Mouse (Mus musculus) heart, embryonic 11.5 days (tissue): ENCODE results near the gene Kif22. TPM values are rescaled to one million over a fixed set of nuclear protein-coding genes. Genes with fewer than 3 reads are reported as not detected.

Source experiments
- ATAC-seq: fragments of 200-750 bp; cut with Nextera tagmentation; replicated peaks from 2 replicates; pipeline ENCODE4 v1.8.0; 2017; ENCODE audit warnings: moderate library complexity; ENCODE audit not compliant: insufficient number of reproducible peaks, low FRiP score, low TSS enrichment
- H3K27ac ChIP-seq: fragments of 300-500 bp; sonication (generic); 2 replicates; pipeline ENCODE4 v1.5.1; 2014; ENCODE audit warnings: mild to moderate bottlenecking, low read depth, low read length
- H3K27me3 ChIP-seq: fragments of 300-500 bp; sonication (generic); 2 replicates; pipeline ENCODE4 v1.6.1; 2014; ENCODE audit warnings: mild to moderate bottlenecking, low read length, mixed read lengths; ENCODE audit not compliant: control insufficient read depth, insufficient read depth
- H3K36me3 ChIP-seq: fragments of 300-500 bp; sonication (generic); 2 replicates; pipeline ENCODE4 v1.6.1; 2014; ENCODE audit warnings: mild to moderate bottlenecking, low read length, moderate library complexity, mixed read lengths; ENCODE audit not compliant: control insufficient read depth, insufficient read depth
- H3K4me1 ChIP-seq: fragments of 300-500 bp; sonication (generic); 2 replicates; pipeline ENCODE4 v1.6.1; 2014; ENCODE audit warnings: low read length; ENCODE audit not compliant: control insufficient read depth, insufficient read depth
- H3K4me2 ChIP-seq: fragments of 300-500 bp; sonication (generic); 2 replicates; pipeline ENCODE4 v1.6.1; 2014; ENCODE audit warnings: mild to moderate bottlenecking, moderate library complexity
- H3K4me3 ChIP-seq: fragments of 300-500 bp; sonication (generic); 2 replicates; pipeline ENCODE4 v1.5.1; 2014; ENCODE audit warnings: low read depth, low read length
- H3K9ac ChIP-seq: fragments of 300-500 bp; sonication (generic); 2 replicates; pipeline ENCODE4 v1.6.1; 2014; ENCODE audit warnings: mild to moderate bottlenecking, low read depth, low read length, moderate library complexity
- H3K9me3 ChIP-seq: fragments of 300-500 bp; sonication (generic); replicated peaks from 2 replicates; pipeline ENCODE4 v1.6.1; 2016; ENCODE audit warnings: low read length; ENCODE audit not compliant: control insufficient read depth
- WGBS: fragments of 180-500 bp; shearing (Covaris S2); extraction: QIAGEN DNeasy Blood & Tissue Kit; methylation state at CpG from one replicate; pipeline ENCODE4 v1.1.7; 2014; ENCODE audit not compliant: insufficient replicate concordance; 5-methylcytosine and 5-hydroxymethylcytosine counted together
- polyA plus RNA-seq: library from polyadenylated mRNA; unstranded; fragments of >200 nt; fragmentation: Nextera tagmentation; extraction: Ambion mirVana; gene quantifications from 2 replicates; pipeline ENCODE4 v1.2.1, GENCODE M21; 2014

The Kif22 gene
- polyA plus RNA-seq, 1 experiment from 2014 or later = 103 TPM

DNA sequence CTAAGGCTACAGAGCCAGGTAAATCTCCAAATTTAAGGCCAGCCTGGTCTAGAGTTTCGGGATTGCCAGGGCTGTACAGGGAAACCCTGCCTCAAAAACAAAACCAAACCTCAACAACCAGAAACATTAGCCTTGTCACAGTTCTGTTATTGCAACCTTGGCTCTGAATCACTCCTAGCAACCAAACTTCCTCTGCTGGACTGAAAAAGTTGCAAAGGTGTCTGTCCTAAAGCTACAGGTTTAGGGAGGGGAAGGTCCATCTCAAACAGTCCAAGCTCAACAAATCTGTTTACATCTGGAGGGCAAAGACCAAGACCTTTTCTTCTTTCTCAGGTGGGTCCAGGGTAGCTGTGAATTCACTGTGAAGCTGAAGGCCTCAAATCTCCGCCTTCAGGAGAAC, 31.2 kb downstream of the Kif22 start:
- H3K27me3 ChIP-seq = no peaks in the 10 kb centered on the region
- H3K4me3 ChIP-seq = no peak overlapping the region
- ATAC-seq = no peak
- no peaks in the 10 kb centered on the region for H3K9me3 ChIP-seq
- peaks cover 30% of the 10 kb centered on the region for H3K4me1 ChIP-seq
- 93% methylated on average over 2 of the region's 2 CpGs for WGBS
- peaks cover 6% of the 10 kb centered on the region for H3K36me3 ChIP-seq
- H3K27ac ChIP-seq = no peak overlapping the region
- no peak overlapping the region for H3K9ac ChIP-seq
- no peak overlapping the region for H3K4me2 ChIP-seq

- Histone ChIP-seq H3K27me3 (no peaks in the 10 kb centered on the region), H3K27ac (peak overlapping the region; percentile 50), H3K9me3 (no peaks in the 10 kb centered on the region), H3K4me3 (no peak overlapping the region), H3K4me1 (peaks cover 14% of the 10 kb centered on the region), H3K9ac (no peak overlapping the region), H3K4me2 (no peak overlapping the region), H3K36me3 (peaks cover 3% of the 10 kb centered on the region; the same call in 1 of the 2 replicates)
- 84% methylated on average over 17 of the region's 17 CpGs for WGBS
- ATAC-seq = no peak
Measured at GRCm38 (mm10) chr7:127009307-127010085, 32.8 kb downstream of the Kif22 start.

DNA sequence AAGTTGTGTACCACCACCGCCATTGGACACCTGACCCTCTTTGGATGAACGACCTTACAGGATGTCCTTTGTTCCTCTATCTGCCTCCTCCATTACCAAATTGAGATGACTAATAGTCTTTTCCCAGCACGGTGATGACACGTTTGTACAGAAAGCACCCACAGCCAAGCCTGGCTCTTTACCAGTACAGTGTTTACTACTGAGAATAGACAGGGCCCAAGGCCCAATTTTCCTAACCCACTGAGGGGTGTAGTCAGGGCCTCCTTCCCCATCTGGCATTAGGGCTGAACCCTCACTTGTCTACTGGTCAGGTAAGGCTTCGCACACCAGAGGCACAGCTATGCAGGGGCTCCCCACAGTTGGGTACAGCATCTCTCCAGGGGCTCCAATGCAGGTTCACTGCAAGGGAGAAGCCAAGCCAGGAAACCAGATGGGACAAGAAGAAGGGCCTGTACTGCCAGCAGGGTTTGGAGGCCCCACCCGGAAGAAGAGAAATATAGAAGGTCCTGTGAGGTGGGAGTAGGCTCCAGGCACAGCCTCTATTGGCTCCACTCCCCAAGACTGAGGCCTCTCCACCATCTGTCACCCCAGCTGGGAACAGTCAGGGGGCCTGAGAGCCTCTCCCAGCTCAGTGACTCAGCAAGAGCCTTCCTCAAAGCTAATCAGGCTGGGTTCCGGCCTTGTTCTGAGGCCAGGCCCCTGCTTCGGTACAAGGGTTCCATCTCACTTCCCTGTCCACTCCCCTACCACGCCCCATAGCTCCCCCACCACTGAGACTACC, 33.8 kb downstream of the Kif22 start:
- 37% methylated on average over 9 of the region's 9 CpGs for WGBS
- no peaks in the 10 kb centered on the region for H3K9me3 ChIP-seq
- 0 out of 2 replicates have a peak overlapping the region, but pooled peaks have one; percentile 16 for H3K9ac ChIP-seq
- peaks cover 3% of the 10 kb centered on the region; the same call in 1 of the 2 replicates for H3K36me3 ChIP-seq
- no peak overlapping the region for H3K4me2 ChIP-seq
- H3K27ac ChIP-seq = peak overlapping the region; percentile 50
- H3K27me3 ChIP-seq = no peaks in the 10 kb centered on the region
- H3K4me3 ChIP-seq = no peak overlapping the region
- ATAC-seq = peak; percentile 82
- H3K4me1 ChIP-seq = peaks cover 9% of the 10 kb centered on the region; the same call in 1 of the 2 replicates

DNA sequence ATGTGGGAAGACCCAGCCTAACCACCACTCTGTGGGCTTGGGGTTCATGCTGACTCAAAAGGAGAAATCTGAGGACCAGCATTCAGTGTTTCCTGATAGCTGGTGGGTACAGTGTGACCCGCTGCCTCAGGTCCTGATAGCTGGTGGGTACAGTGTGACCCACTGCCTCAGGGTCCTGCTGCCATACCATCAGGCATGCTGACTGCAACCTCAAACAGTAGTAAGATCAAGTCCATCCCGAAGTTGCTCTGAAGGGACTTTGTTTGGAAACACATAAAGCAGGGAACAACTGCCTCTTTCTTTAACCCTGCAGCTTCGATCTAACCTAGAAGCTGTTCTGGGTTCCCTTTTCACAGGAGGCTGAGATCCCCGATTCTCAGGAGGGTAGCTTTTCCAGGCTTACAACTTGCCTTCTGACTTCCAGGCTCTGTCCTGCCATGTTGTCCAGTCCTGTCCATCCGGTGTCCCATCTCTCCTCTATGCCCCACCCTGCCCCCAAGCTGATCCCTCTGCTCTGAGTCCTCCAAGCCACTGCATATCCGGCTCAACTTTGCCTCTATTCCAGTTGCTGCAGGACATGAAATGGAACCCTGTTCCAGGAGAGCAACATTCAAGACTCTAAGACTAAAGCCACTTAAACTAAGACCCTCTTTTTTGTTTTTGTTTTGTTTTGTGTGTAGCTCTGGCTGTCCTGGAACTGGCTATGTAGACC, 34.8 kb downstream of the Kif22 start:
- 82% methylated on average over 6 of the region's 6 CpGs for WGBS
- 0 out of 2 replicates have a peak overlapping the region, but pooled peaks have one; percentile 10 for H3K9ac ChIP-seq
- no peak overlapping the region for H3K4me2 ChIP-seq
- H3K4me1 ChIP-seq = peaks cover 9% of the 10 kb centered on the region; the same call in 1 of the 2 replicates
- H3K4me3 ChIP-seq = no peak overlapping the region
- H3K9me3 ChIP-seq = no peaks in the 10 kb centered on the region
- ATAC-seq = no peak
- no peaks in the 10 kb centered on the region for H3K27me3 ChIP-seq
- no peak overlapping the region for H3K27ac ChIP-seq
- no peaks in the 10 kb centered on the region for H3K36me3 ChIP-seq

DNA sequence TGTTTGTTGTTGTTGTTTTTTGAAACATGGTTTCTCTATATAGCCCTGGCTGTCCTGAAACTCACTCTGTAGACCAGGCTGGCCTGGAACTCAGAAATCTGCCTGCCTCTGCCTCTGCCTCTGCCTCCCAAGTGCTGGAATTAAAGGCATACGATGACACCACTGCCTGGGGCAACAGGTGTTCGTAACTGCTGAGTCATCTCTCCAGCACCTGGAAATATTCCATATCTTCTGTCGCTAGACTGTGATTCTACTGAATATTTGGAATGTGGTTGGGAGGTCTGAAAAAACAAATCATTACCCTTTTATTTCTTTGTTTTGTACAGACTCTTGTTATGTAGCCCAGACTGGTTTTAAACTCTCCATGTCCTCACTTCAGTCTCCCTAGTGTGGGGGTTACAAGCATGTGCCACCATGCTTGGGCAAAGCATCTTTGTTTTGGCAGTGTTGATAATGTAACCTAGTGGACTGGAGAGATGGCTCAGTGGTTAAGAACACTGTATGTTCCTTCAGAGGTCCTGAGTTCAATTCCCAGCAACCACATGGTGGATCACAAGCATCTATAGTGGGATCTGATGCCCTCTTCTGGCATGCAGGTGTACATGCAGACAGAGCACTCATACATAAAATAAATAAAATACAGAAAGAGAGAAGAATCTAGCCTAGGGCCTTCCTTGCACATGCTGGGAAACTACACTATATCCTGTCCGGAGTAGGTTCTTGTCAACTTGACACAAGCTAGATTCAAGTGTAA, 38.0 kb downstream of the Kif22 start:
- Histone ChIP-seq H3K9ac (no peak overlapping the region), H3K4me1 (peaks cover 9% of the 10 kb centered on the region; the same call in 1 of the 2 replicates), H3K4me3 (no peak overlapping the region), H3K36me3 (no peaks in the 10 kb centered on the region), H3K9me3 (no peaks in the 10 kb centered on the region), H3K27ac (no peak overlapping the region), H3K27me3 (no peaks in the 10 kb centered on the region), H3K4me2 (no peak overlapping the region)
- ATAC-seq = no peak
- 81% methylated on average over 4 of the region's 4 CpGs for WGBS

- Histone ChIP-seq H3K27me3 (no peaks in the 10 kb centered on the region), H3K4me2 (no peak overlapping the region), H3K9ac (no peak overlapping the region), H3K36me3 (no peaks in the 10 kb centered on the region), H3K4me1 (peaks cover 6% of the 10 kb centered on the region; the same call in 1 of the 2 replicates), H3K27ac (no peak overlapping the region), H3K9me3 (no peaks in the 10 kb centered on the region), H3K4me3 (no peak overlapping the region)
- WGBS = 89% methylated on average over 5 of the region's 5 CpGs
- no peak for ATAC-seq
Measured at GRCm38 (mm10) chr7:127003620-127004019, 38.7 kb downstream of the Kif22 start.

- Histone ChIP-seq H3K9ac (no peak overlapping the region), H3K27me3 (no peaks in the 10 kb centered on the region), H3K27ac (no peak overlapping the region), H3K9me3 (no peaks in the 10 kb centered on the region), H3K36me3 (peaks cover 3% of the 10 kb centered on the region; the same call in 1 of the 2 replicates), H3K4me3 (no peak overlapping the region), H3K4me2 (no peak overlapping the region), H3K4me1 (no peaks in the 10 kb centered on the region)
- ATAC-seq = no peak
- 68% methylated on average over 10 of the region's 10 CpGs for WGBS
Measured at GRCm38 (mm10) chr7:126999568-126999967, 42.7 kb downstream of the Kif22 start.

- no peak for ATAC-seq
- H3K4me1 ChIP-seq = no peaks in the 10 kb centered on the region
- peaks cover 3% of the 10 kb centered on the region; the same call in 1 of the 2 replicates for H3K36me3 ChIP-seq
- H3K27me3 ChIP-seq = no peaks in the 10 kb centered on the region
- no peak overlapping the region for H3K4me3 ChIP-seq
- H3K4me2 ChIP-seq = no peak overlapping the region
- H3K9ac ChIP-seq = no peak overlapping the region
- 70% methylated on average over 4 of the region's 4 CpGs for WGBS
- H3K27ac ChIP-seq = no peak overlapping the region
- H3K9me3 ChIP-seq = no peaks in the 10 kb centered on the region
Measured at GRCm38 (mm10) chr7:126996449-126996848, 45.8 kb downstream of the Kif22 start.
